Mouse (Mus musculus) liver, embryonic 16.5 days (tissue): Measurements from ENCODE around the gene Dad1. TPM values are rescaled to one million over a fixed set of nuclear protein-coding genes. Genes with fewer than 3 reads are reported as not detected.
A peak's percentile ranks its signal among the peaks of the same experiment; 100 is the strongest.

Source experiments
- ATAC-seq: fragments of 200-750 bp; cut with Nextera tagmentation; 2 replicates; pipeline ENCODE4 v1.8.0; 2017; ENCODE audit warnings: low read depth, mild to moderate bottlenecking, moderate number of reproducible peaks, moderate library complexity
- H3K27ac ChIP-seq: fragments of 300-500 bp; sonication (generic); 2 replicates; pipeline ENCODE4 v1.5.1; 2014; ENCODE audit warnings: mild to moderate bottlenecking, low read length
- H3K27me3 ChIP-seq: fragments of 300-500 bp; sonication (generic); 2 replicates; pipeline ENCODE4 v1.6.1; 2014; ENCODE audit warnings: low read depth, low read length, mixed read lengths; ENCODE audit not compliant: control insufficient read depth, insufficient read depth
- H3K36me3 ChIP-seq: fragments of 300-500 bp; sonication (generic); 2 replicates; pipeline ENCODE4 v1.6.1; 2014; ENCODE audit warnings: mild to moderate bottlenecking; ENCODE audit not compliant: control insufficient read depth, insufficient read depth
- H3K4me1 ChIP-seq: fragments of 300-500 bp; sonication (generic); 2 replicates; pipeline ENCODE4 v1.6.1; 2014; ENCODE audit warnings: low read depth, low read length, mixed read lengths; ENCODE audit not compliant: control insufficient read depth
- H3K4me2 ChIP-seq: fragments of 300-500 bp; sonication (generic); 2 replicates; pipeline ENCODE4 v1.6.1; 2014; ENCODE audit warnings: low read depth, low read length, mixed read lengths
- H3K4me3 ChIP-seq: fragments of 300-500 bp; sonication (generic); 2 replicates; pipeline ENCODE4 v1.5.1; 2014; ENCODE audit warnings: low read depth, mild to moderate bottlenecking, low read length
- H3K9ac ChIP-seq: fragments of 300-500 bp; sonication (generic); 2 replicates; pipeline ENCODE4 v1.6.1; 2014; ENCODE audit warnings: low read depth, low read length
- H3K9me3 ChIP-seq: fragments of 300-500 bp; sonication (generic); replicated peaks from 2 replicates; pipeline ENCODE4 v1.6.1; 2016; ENCODE audit warnings: low read length; ENCODE audit not compliant: control insufficient read depth
- WGBS: fragments of 180-500 bp; shearing (Covaris S2); extraction: QIAGEN DNeasy Blood & Tissue Kit; methylation state at CpG from one replicate; pipeline ENCODE4 v1.1.7; 2014; ENCODE audit not compliant: insufficient replicate concordance; 5-methylcytosine and 5-hydroxymethylcytosine counted together
- polyA plus RNA-seq: library from polyadenylated mRNA; unstranded; fragments of >200 nt; fragmentation: Nextera tagmentation; extraction: Ambion mirVana; gene quantifications from 2 replicates; pipeline ENCODE4 v1.2.1, GENCODE M21; 2015

Gene Dad1
- polyA plus RNA-seq, 1 experiment from 2014 or later: 226 TPM

DNA sequence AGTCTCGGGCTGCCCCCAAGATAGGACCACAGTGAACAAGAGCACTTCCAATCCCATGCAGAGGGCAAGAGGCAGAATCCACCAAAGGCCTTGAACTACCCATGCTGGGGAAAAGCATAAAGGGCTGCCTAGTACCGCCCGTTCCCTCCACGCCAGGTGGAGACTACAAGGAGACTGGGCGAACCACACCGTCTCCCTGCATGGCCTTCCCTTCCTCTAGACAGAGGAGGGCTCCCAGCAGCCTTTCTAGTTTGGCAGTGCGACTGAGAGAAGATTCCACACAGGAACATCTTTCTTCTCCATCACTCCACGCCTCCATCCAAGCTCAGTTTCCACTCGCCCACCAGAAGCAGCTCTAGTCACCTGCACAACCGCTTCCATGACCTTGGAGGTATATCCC, 14.1 kb upstream of the Dad1 start:
- H3K4me1 ChIP-seq: no peaks in the 10 kb centered on the region
- no peak overlapping the region for H3K27ac ChIP-seq
- no peak overlapping the region for H3K9ac ChIP-seq
- no peaks in the 10 kb centered on the region for H3K36me3 ChIP-seq
- H3K9me3 ChIP-seq: no peaks in the 10 kb centered on the region
- no peak overlapping the region for H3K4me3 ChIP-seq
- no peak overlapping the region for H3K4me2 ChIP-seq
- H3K27me3 ChIP-seq: no peaks in the 10 kb centered on the region
- 78% methylated on average over 10 of the region's 10 CpGs for WGBS
- ATAC-seq: no peak

DNA sequence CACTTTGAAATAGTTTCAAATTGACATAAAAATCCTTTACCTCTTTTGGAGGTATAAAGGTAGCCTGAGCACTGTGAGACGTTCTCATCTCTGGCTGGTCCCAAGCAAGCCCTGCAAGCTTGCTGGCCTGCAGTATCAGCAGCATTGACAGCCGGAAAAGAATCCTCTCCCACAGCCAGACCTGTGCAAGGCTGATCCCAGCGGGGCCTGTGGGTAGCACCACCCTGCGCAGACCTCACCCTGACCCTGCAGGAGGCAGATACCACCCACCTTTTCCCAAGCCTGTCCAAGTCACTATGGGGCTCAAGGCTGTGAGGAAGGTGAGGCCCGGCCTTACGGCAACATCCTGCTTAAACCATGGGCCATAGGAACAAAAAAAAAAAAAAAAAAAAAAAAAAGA, 12.0 kb upstream of the Dad1 start:
- no peak for ATAC-seq
- Histone ChIP-seq H3K9me3 (no peaks in the 10 kb centered on the region), H3K27ac (no peak overlapping the region), H3K4me3 (no peak overlapping the region), H3K4me2 (no peak overlapping the region), H3K27me3 (no peaks in the 10 kb centered on the region), H3K4me1 (no peaks in the 10 kb centered on the region), H3K9ac (no peak overlapping the region), H3K36me3 (no peaks in the 10 kb centered on the region)
- WGBS: 64% methylated on average over 6 of the region's 6 CpGs

- Histone ChIP-seq H3K4me2 (no peak overlapping the region), H3K27ac (no peak overlapping the region), H3K9me3 (no peaks in the 10 kb centered on the region), H3K4me3 (no peak overlapping the region), H3K27me3 (no peaks in the 10 kb centered on the region), H3K4me1 (no peaks in the 10 kb centered on the region), H3K36me3 (no peaks in the 10 kb centered on the region), H3K9ac (no peak overlapping the region)
- 73% methylated on average over 10 of the region's 10 CpGs for WGBS
- no peak for ATAC-seq
Measured at GRCm38 (mm10) chr14:54265093-54265492, 11.2 kb upstream of the Dad1 start.

GRCm38 (mm10) chr14:54264231-54264630, 10.3 kb upstream of the Dad1 start:
- Histone ChIP-seq H3K4me1 (peaks cover 4% of the 10 kb centered on the region), H3K27me3 (no peaks in the 10 kb centered on the region), H3K36me3 (no peaks in the 10 kb centered on the region), H3K4me2 (no peak overlapping the region), H3K27ac (no peak overlapping the region), H3K9me3 (no peaks in the 10 kb centered on the region), H3K9ac (no peak overlapping the region), H3K4me3 (no peak overlapping the region)
- ATAC-seq: no peak
- WGBS: 82% methylated on average over 7 of the region's 7 CpGs

DNA sequence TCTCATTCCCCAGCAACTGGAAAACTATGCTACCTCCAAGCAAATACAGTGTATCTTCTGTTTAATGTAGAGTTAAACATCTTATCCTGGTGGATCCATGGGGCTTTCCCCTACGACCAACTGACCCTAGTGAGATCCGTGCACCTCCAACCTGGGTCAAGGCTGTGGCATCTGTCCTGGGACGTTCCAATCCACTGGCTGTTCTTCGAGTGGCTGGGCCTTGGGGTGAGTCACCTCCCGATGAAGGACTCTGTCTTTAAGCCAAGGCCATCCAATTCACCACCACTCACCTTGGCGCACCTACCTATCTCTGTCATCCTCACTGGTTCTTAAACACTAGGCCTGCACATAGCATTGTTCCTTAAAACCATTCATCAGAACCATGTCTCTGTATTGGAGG, 9.2 kb upstream of the Dad1 start:
- no peaks in the 10 kb centered on the region for H3K27me3 ChIP-seq
- no peak overlapping the region for H3K9ac ChIP-seq
- no peak overlapping the region for H3K4me3 ChIP-seq
- 75% methylated on average over 6 of the region's 6 CpGs for WGBS
- H3K9me3 ChIP-seq: no peaks in the 10 kb centered on the region
- no peaks in the 10 kb centered on the region for H3K36me3 ChIP-seq
- ATAC-seq: no peak
- H3K4me2 ChIP-seq: no peak overlapping the region
- no peak overlapping the region for H3K27ac ChIP-seq
- peaks cover 13% of the 10 kb centered on the region for H3K4me1 ChIP-seq

GRCm38 (mm10) chr14:54262622-54263021, 8.7 kb upstream of the Dad1 start:
- no peak overlapping the region for H3K4me2 ChIP-seq
- no peak overlapping the region for H3K4me3 ChIP-seq
- H3K27me3 ChIP-seq: no peaks in the 10 kb centered on the region
- no peaks in the 10 kb centered on the region for H3K9me3 ChIP-seq
- no peak for ATAC-seq
- no peak overlapping the region for H3K9ac ChIP-seq
- H3K27ac ChIP-seq: no peak overlapping the region
- peaks cover 15% of the 10 kb centered on the region for H3K4me1 ChIP-seq
- 78% methylated on average over 8 of the region's 8 CpGs for WGBS
- no peaks in the 10 kb centered on the region for H3K36me3 ChIP-seq

DNA sequence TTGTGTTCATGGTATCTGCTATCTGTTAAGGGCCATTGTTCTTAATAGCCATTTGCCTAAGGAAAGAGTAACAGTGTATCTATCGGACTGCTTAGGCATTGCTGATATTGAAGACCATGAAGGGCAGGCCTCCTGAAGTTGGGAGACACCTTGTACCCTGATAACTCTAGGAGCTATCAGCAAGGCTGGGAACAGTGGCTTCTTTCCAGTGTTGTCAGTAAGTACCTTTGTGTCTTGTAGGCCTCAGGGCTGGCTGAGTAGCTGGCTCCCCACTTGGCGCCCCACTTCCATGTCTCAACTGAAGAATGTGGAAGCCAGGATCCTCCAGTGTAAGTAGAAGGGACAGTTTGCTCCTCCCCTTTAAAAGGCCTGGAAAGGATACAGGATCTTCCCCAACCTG, 7.5 kb upstream of the Dad1 start:
- ATAC-seq: no peak
- WGBS: 73% methylated on average over 2 of the region's 2 CpGs

DNA sequence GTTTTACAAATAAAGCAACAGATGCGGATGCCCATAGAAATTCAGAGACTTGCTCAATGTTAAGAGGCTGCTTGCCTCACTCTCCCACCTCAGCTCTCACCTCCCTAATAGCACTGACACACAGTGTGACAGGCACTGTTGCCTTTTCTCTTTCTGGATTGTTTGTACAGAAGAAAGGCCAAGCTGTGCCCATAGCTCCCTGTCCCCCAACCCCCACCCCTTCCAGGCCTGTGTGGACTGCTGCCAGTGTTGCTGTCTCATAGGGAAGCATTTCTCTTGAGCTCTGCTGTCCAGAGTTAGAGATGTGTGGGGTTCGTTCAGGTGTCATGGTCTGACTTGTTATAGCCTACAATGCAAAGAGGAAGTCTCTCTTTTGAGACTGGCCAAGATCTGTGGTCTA, 6.3 kb upstream of the Dad1 start:
- no peak for ATAC-seq
- H3K27ac ChIP-seq: no peak overlapping the region
- no peaks in the 10 kb centered on the region for H3K36me3 ChIP-seq
- H3K4me1 ChIP-seq: peaks cover 15% of the 10 kb centered on the region
- no peaks in the 10 kb centered on the region for H3K9me3 ChIP-seq
- H3K27me3 ChIP-seq: no peaks in the 10 kb centered on the region
- no peak overlapping the region for H3K9ac ChIP-seq
- H3K4me3 ChIP-seq: peak overlapping the region; percentile 70
- peak overlapping the region; percentile 88; the same call in 1 of the 2 replicates for H3K4me2 ChIP-seq
- WGBS: 60% methylated on average over 2 of the region's 2 CpGs

More for the DNA sequence above, 7.5 kb upstream of the Dad1 start:
- Histone ChIP-seq H3K9me3 (no peaks in the 10 kb centered on the region), H3K27ac (no peak overlapping the region), H3K4me3 (no peak overlapping the region), H3K27me3 (no peaks in the 10 kb centered on the region), H3K4me2 (no peak overlapping the region), H3K4me1 (peaks cover 15% of the 10 kb centered on the region), H3K36me3 (no peaks in the 10 kb centered on the region), H3K9ac (no peak overlapping the region)

DNA sequence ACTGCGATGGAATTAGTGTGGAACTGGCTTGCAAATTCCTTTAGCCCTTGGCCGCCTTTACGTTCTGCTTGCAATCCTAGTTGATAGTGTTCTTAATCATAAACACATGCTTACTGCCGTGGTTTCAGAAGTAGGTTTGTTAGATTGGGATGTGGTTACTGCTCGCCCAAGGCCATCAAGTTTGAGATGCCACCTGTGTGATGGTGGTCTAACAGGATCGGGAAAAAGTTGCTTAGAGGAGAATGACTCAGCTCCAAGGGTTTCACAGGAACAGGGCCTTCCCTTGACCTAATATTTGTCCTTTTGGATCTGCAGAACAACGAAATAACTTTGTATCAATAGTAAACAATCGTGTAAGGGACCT, 5.8 kb upstream of the Dad1 start:
- peak overlapping the region; percentile 70 for H3K4me3 ChIP-seq
- H3K4me1 ChIP-seq: peaks cover 19% of the 10 kb centered on the region
- H3K9me3 ChIP-seq: no peaks in the 10 kb centered on the region
- no peaks in the 10 kb centered on the region for H3K36me3 ChIP-seq
- H3K9ac ChIP-seq: peak overlapping the region; percentile 78
- no peaks in the 10 kb centered on the region for H3K27me3 ChIP-seq
- peak overlapping the region; percentile 88 for H3K4me2 ChIP-seq
- WGBS: 23% methylated on average over 8 of the region's 8 CpGs
- H3K27ac ChIP-seq: no peak overlapping the region
- no peak for ATAC-seq
